Mouse (Mus musculus) urinary bladder, postnatal 14 days (tissue): ENCODE measurements around the gene Ap2s1.

Experiments
- DNase-seq: peaks from one replicate; pipeline ENCODE4 v3.0.0; 2021; ENCODE audit warnings: low spot score

Gene Ap2s1

GRCm38 (mm10) chr7:16793010-16793725 is 55.0 kb downstream of the Ap2s1 start:
- DNase-seq: no peak

GRCm38 (mm10) chr7:16794886-16795285 is 56.7 kb downstream of the Ap2s1 start:
- no peak for DNase-seq
